Mouse (Mus musculus): ENCODE measurements around the gene Mta1. TPM values are rescaled to one million over a fixed set of nuclear protein-coding genes. Genes with fewer than 3 reads are reported as not detected.

Gene Mta1
- total RNA-seq (2021) = 10 to 100 TPM; 68.8 to 71.8 TPM
- long read RNA-seq, experiment 1, transcript Mta1-204 (20 exons, 2,775 nt) = major isoform, 21 of 50 reads
- long read RNA-seq, experiment 1, partial matches to known transcripts = 12 of 50 reads
- long read RNA-seq, experiment 1, other reads (novel, unspliced or antisense) = 16 of 50 reads
- long read RNA-seq, experiment 2, transcript Mta1-204 (20 exons, 2,775 nt) = major isoform, 14 of 52 reads
- long read RNA-seq, experiment 2, partial matches to known transcripts = 15 of 52 reads
- long read RNA-seq, experiment 2, other reads (novel, unspliced or antisense) = 23 of 52 reads

DNA sequence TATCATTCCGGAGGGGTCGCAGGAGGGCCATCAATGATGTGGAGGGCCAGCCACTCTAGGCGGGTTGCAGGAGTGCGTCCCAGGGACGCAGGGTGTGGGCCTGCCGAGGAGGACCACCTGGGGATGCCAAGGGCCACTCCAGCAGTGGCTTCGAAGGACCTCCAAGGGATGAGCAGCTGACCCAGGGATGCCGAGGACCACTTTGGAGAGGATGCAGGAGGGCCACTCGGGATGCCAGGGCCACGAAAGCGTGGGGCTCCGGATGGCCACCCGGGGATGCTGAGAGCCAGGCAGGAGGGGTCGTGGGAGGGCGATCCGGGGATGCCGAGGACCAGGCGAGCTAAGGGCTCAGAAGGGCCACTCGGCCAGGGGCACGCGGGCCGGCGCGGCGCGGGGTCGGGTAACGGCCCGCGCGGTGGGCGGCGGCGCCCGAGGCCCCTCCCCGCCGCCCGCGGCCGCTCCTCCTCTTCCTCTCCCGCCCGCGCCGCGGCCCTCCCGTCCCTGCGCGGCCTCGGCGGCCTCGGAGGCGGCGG is at the start of gene Mta1:
Gene Mta1 (plus strand): TSS at position 530 of the 533 bp plus-strand sequence.
- peak in 1 of 2 experiments; percentile 59 for DNase-seq (ENCODE audit: low spot score in 2 of 2)

DNA sequence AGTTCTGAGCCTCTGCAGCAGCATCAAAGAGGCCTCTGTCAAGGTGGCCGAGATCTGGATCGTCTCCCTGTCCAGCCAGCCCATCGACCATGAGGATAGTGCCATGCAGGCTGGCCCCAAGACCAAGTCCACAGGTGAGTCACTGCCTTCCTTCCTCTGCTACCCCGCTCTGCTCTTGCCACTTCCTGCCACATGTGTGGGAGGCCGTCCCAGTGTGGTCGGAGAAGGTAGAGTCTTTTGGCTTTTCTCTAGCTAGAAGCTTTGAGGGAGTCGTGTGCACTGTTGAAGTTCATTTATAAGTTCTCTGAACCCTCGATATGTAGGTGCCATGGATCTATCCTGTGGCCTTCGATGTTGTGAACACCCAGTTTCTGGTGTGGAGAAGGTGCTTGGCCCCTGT is 48.2 kb upstream of the Mta1 start:
- no peak for DNase-seq (ENCODE audit: low spot score in 2 of 2)

GRCm38 (mm10) chr12:113050671-113051070 is 47.4 kb upstream of the Mta1 start:
- no peak for DNase-seq (ENCODE audit: low spot score in 2 of 2)

GRCm38 (mm10) chr12:113051628-113052403 is 46.3 kb upstream of the Mta1 start:
- DNase-seq (ENCODE audit: low spot score in 2 of 2) = no peak

- no peak for DNase-seq (ENCODE audit: low spot score in 2 of 2)
Measured at GRCm38 (mm10) chr12:113056089-113056488, 42.0 kb upstream of the Mta1 start.

DNA sequence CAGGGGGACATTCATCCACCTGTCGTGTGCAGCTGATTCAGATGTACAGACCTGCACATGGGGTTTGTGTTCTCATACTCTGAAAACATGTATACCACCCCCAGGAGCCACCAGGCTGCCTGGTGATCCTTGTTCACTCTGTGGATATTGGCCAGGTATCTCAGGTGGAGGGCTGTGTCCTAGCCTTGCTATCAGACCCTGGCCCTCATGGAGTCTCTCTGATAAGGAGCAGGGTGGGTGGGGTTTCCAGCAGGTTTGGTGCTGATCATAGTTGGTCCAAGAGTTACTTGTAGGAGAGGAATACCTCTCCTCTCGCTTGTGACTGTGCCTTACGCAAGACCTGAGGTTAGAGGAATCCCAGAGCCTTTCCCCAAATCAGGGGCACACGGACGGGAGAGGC is 37.9 kb upstream of the Mta1 start:
- no peak for DNase-seq (ENCODE audit: low spot score in 2 of 2)

DNA sequence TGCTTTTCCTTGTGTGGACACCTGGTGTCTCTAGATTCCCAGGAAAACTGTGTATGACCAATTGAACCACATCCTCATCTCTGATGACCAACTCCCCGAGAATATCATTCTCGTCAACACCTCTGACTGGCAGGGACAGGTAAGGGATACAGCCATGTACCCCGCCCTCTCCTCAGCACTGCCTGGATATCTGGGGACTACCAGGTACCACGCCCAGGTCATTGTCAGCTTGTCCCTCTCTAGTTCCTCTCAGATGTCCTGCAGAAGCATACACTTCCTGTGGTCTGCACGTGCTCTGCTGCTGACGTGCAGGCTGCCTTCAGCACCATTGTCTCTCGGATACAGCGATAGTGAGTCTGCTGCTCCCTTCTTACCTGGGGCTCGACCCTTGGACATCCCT is 36.5 kb upstream of the Mta1 start:
- DNase-seq (ENCODE audit: low spot score in 2 of 2) = no peak

- DNase-seq (ENCODE audit: low spot score in 2 of 2) = no peak
Measured at GRCm38 (mm10) chr12:113062201-113062600, 35.9 kb upstream of the Mta1 start.

- DNase-seq (ENCODE audit: low spot score in 2 of 2) = no peak
Measured at GRCm38 (mm10) chr12:113063700-113064099, 34.4 kb upstream of the Mta1 start.

DNA sequence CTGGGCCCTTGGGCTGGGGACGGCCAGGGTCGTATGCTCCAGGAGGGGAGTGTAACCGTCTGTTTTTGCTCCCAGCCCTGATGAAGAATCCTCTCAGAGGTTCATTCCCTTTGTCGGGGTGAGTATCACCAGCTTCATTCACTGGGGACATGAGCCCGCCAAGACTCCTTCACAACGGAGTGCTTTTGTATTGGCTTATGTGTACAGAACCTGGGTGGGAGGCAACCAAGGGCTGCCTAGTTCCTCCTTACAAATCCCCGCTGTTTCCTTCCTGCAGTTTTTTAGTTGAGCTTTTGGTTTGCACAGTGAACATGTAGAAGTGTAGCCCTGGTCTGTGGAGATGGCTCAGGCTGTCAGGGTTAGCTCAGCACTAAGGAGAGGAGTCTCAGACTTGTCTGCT is 30.1 kb upstream of the Mta1 start:
- no peak for DNase-seq (ENCODE audit: low spot score in 2 of 2)

- no peak for DNase-seq (ENCODE audit: low spot score in 2 of 2)
Measured at GRCm38 (mm10) chr12:113069389-113069788, 28.7 kb upstream of the Mta1 start.

- no peak for DNase-seq (ENCODE audit: low spot score in 2 of 2)
Measured at GRCm38 (mm10) chr12:113071321-113071720, 26.8 kb upstream of the Mta1 start.

DNA sequence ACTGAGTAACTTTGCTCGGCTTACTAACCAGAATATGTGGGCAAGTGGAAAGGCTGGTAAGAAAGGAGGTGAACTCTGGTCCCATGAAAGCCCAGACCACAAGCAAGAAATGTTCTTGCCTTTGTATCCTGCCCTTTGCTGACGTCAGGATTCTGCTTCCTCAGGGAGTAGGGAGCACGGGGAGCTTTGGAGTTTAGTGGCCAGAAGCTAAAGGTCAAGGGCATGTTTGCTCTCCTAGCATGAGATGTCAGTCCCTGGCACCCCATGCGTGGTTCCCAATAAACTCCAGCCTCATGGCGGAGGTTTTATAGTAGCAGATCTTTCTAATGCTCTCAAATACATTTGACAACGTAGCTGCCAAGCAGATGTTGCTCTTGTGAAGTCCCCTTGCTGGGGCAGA is 26.3 kb upstream of the Mta1 start:
- DNase-seq (ENCODE audit: low spot score in 2 of 2) = no peak

- DNase-seq (ENCODE audit: low spot score in 2 of 2) = peak in 1 of 2 experiments; percentile 37
Measured at GRCm38 (mm10) chr12:113073420-113074328, 24.4 kb upstream of the Mta1 start.

- peak; percentile 72 to 88 for DNase-seq (ENCODE audit: low spot score in 2 of 2)
Measured at GRCm38 (mm10) chr12:113074329-113075062, 23.6 kb upstream of the Mta1 start, which contains the start of gene Tex22. TSS of gene Tex22 (plus strand) at chr12:113074502.

DNA sequence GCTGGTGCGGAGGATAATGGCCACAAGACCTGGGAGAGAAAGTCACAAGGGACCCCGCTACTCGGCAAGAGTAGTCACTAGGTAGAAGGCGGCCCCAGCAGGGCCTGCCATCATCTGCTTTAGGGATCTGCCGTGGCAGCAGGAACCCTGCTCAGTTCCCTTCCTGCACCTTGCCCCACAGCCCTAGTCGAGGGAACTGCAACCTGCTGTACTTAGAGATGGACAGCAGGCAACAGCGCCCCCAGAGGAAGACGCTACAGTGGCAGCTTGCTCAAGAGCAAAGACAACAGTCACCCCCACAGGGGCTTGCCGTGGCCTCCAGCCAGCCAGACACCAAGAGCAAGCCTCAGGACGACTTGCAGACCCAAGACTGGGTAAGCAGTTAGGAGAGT is 23.0 kb upstream of the Mta1 start:
- peak; percentile 68 to 87 for DNase-seq (ENCODE audit: low spot score in 2 of 2)

DNA sequence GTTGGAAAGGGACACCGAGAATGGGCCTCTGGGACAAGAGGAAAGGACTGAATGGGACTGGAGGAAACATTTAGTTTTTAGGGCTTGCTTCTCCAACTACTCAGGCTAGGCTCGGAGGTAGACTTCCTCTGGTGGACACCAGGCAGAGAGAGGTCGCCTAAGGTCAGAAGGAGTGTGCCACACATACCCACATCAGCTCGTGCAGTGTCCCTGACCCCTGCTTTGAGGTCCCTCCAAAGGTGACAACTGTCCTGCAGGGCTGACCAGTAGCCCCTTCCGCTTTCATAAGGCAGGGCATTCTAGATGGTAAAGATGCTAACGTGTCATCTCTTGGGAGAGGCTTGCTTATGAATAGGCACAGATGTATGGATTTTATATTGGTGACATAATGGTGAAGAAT is 22.6 kb upstream of the Mta1 start:
- no peak for DNase-seq (ENCODE audit: low spot score in 2 of 2)

GRCm38 (mm10) chr12:113087276-113087675 is 10.8 kb upstream of the Mta1 start:
- DNase-seq (ENCODE audit: low spot score in 2 of 2) = no peak

DNA sequence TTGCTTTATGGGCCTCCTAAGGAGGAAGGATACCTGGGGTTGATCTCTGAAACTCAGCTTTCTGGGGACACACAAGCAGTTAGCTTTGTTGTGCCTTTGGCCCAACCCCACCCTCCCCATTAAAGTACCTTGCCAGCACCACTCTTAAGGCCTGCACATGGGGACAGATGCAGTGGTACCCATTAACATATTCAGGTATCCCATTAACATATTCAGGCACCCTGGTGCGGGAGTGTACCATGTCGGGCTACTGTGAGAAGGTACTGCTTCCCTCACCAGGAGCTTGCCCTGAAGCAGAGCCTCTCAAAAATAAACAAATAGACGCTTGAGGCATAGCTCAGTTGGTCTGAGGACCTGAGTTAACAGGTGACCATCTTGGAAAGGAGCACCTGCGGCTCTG is 10.1 kb upstream of the Mta1 start:
- no peak for DNase-seq (ENCODE audit: low spot score in 2 of 2)

DNA sequence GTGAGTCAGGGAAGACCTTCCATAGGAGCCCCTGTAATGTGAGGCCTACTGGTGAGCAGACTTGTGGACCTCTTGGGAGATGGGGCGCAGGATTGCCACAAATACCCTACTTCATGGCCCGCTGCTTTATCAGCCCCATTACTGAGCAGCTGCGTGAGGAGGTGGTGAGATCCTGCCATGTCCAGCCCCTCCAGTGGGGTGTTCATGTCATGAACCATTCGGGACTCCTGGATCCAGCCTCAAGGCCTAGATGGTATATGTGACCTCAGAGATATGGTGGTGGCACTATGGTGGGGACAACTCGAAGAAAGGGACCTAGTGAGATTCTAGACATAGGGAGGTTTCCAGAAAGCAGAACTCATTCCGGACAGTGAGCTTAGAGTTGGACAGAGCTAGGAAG is 9.0 kb upstream of the Mta1 start:
- DNase-seq (ENCODE audit: low spot score in 2 of 2) = no peak

- DNase-seq (ENCODE audit: low spot score in 2 of 2) = no peak
Measured at GRCm38 (mm10) chr12:113090053-113090452, 8.0 kb upstream of the Mta1 start.
